Mouse (Mus musculus) hindbrain, embryonic 14.5 days (tissue): ENCODE measurements around the gene Kazn. TPM values are rescaled to one million over a fixed set of nuclear protein-coding genes. Genes with fewer than 3 reads are reported as not detected.

Experiments used
- ATAC-seq: fragments of 200-750 bp; cut with Nextera tagmentation; 2 replicates; pipeline ENCODE4 v1.8.0; 2017; ENCODE audit warnings: moderate number of reproducible peaks, mild to moderate bottlenecking, moderate TSS enrichment, moderate library complexity; ENCODE audit not compliant: low FRiP score
- DNase-seq: peaks from one replicate; pipeline ENCODE4 v3.0.0-alpha.2; 2015; ENCODE audit warnings: low spot score
- H3K27ac ChIP-seq: fragments of 300-500 bp; sonication (generic); 2 replicates; pipeline ENCODE4 v1.5.1; 2014; ENCODE audit warnings: mild to moderate bottlenecking, moderate library complexity
- H3K27me3 ChIP-seq: fragments of 300-500 bp; sonication (generic); 2 replicates; pipeline ENCODE4 v1.6.1; 2014; ENCODE audit warnings: mild to moderate bottlenecking, low read length, mixed read lengths; ENCODE audit not compliant: control insufficient read depth, insufficient read depth
- H3K36me3 ChIP-seq: fragments of 300-500 bp; sonication (generic); replicated peaks from 2 replicates; pipeline ENCODE4 v1.6.1; 2014; ENCODE audit not compliant: control insufficient read depth, insufficient read depth
- H3K4me1 ChIP-seq: fragments of 300-500 bp; sonication (generic); replicated peaks from 2 replicates; pipeline ENCODE4 v1.6.1; 2014; ENCODE audit warnings: antibody characterized with exemption, low read length, mixed read lengths; ENCODE audit not compliant: control insufficient read depth, insufficient read depth
- H3K4me2 ChIP-seq: fragments of 300-500 bp; sonication (generic); replicated peaks from 2 replicates; pipeline ENCODE4 v1.6.1; 2014; ENCODE audit warnings: mild to moderate bottlenecking, moderate library complexity
- H3K4me3 ChIP-seq: fragments of 300-500 bp; sonication (generic); replicated peaks from 2 replicates; pipeline ENCODE4 v1.5.1; 2014; ENCODE audit warnings: mild to moderate bottlenecking, low read length
- H3K9ac ChIP-seq: fragments of 300-500 bp; sonication (generic); 2 replicates; pipeline ENCODE4 v1.6.1; 2014
- H3K9me3 ChIP-seq: fragments of 300-500 bp; sonication (generic); 2 replicates; pipeline ENCODE4 v1.6.1; 2016; ENCODE audit warnings: low read length; ENCODE audit not compliant: control insufficient read depth
- WGBS: fragments of 180-500 bp; shearing (Covaris S2); extraction: QIAGEN DNeasy Blood & Tissue Kit; methylation state at CpG from one replicate; pipeline ENCODE4 v1.1.7; 2014; 5-methylcytosine and 5-hydroxymethylcytosine counted together
- polyA plus RNA-seq: library from polyadenylated mRNA; unstranded; fragments of >200 nt; fragmentation: Nextera tagmentation; extraction: Ambion mirVana; gene quantifications from 2 replicates; pipeline ENCODE4 v1.2.1, GENCODE M21; 2014

The Kazn gene
- polyA plus RNA-seq, 1 experiment from 2014 or later, result 18.5 TPM

DNA sequence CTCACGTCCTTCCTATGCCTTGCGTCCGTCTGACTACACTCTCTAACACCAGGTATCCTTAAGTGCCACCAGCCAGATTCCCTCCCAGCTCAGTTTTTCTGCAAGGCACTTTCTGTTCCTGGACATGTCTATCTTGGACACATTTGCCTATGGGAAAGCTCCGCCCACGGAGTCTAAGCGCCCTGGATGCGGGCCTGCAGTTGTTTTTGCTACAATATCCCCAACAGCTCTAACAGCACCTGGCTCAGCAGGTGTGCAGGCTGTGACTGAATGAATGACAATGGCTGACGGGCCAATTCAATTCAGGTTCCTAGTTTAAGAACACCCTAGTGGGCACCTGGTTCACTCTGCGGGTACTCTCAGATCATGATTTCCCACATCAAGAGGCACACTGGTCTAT lies 4.4 kb downstream of the Kazn start:
- 59% methylated on average over 9 of the region's 9 CpGs for WGBS
- no peak overlapping the region for H3K27ac ChIP-seq
- H3K4me3 ChIP-seq, result no peak overlapping the region
- no peaks in the 10 kb centered on the region for H3K9me3 ChIP-seq
- H3K4me2 ChIP-seq, result no peak overlapping the region
- peaks cover 12% of the 10 kb centered on the region for H3K4me1 ChIP-seq
- H3K9ac ChIP-seq, result no peak overlapping the region
- H3K36me3 ChIP-seq, result no peaks in the 10 kb centered on the region
- H3K27me3 ChIP-seq, result peaks cover 4% of the 10 kb centered on the region
- ATAC-seq (no peak), DNase-seq (no peak)

DNA sequence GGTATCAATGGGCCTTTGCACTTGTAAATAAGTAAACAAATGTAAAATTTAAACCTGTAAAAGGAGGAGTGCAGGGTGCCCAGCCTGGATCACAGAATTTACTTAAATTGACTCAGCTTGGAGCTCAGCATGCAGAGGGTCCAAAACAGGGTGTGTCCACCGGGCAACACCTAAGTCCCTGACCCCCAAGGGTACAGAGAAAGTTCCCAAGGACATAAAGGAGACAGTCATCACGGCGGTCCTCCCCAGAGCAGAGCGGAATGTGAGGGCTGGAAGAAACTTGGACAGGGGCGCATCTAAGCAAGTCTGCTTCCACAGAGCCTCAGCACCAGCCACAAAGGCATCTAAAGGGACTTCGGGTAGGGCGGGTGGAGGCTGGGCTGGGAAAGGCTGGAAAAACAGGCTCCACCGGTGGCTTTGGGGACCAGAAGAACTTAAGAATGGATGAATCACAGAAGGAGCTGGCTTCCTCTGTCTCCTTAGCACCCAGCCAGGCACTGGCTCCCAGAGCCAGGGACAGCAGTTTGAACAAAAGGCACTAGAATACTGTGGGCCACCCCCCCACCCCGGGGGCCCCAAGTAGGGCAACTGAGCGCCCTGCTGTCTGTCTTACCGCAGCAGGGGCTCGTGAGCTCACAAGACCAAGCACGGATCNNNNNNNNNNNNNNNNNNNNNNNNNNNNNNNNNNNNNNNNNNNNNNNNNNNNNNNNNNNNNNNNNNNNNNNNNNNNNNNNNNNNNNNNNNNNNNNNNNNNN lies 10.2 kb downstream of the Kazn start:
- ATAC-seq (0 out of 2 replicates have a peak, but pooled peaks have one; percentile 41), DNase-seq (no peak)
- Histone ChIP-seq H3K4me3 (no peak overlapping the region), H3K9ac (no peak overlapping the region), H3K27me3 (no peaks in the 10 kb centered on the region), H3K9me3 (no peaks in the 10 kb centered on the region), H3K36me3 (no peaks in the 10 kb centered on the region), H3K4me2 (no peak overlapping the region), H3K27ac (no peak overlapping the region), H3K4me1 (0 out of 2 replicates have a peak, but pooled peaks cover 3% of the 10 kb centered on the region)
- WGBS, result 41% methylated on average over 13 of the region's 13 CpGs

DNA sequence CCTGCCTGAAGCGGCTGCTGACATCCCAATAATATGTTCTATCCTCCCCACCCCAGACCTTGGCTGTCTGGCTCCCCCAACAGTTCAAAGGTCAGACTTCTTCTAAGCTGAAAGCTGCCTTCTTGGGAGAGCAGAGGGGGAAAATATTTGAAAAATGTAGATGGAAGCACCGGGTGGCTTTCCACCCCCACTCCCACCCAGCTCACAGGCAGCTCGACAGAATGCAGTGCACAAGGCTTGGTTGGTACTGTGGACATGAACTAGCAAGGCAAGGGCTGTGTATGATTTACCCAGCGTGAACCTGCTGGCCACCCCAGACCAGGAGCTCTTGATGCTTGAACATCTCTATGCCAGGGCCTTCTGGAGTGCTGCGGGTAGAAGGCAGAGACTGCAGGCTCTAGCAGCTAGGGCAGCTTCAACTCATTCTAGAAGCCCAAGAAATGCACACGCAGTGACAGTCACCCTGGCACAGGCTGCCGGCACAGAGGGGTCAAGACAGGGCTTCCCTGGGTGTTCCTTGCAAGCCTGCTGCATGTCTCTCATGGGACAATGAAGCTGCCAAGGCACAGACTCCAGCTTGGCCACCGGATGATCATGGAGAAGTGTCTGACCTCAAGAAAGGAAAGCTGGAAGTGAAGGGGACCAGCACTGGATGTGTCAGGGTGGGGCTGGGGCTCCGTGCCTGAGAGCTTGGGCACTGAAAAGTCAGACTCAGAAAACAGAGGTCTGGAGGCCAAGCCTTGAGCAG lies 15.1 kb downstream of the Kazn start:
- ATAC-seq, result no peak
- Histone ChIP-seq H3K4me3 (no peak overlapping the region), H3K9me3 (no peaks in the 10 kb centered on the region), H3K4me2 (no peak overlapping the region), H3K27ac (no peak overlapping the region), H3K4me1 (peaks cover 12% of the 10 kb centered on the region), H3K27me3 (no peaks in the 10 kb centered on the region), H3K36me3 (no peaks in the 10 kb centered on the region), H3K9ac (no peak overlapping the region)
- no peak for DNase-seq
- WGBS, result 77% methylated on average over 9 of the region's 9 CpGs

DNA sequence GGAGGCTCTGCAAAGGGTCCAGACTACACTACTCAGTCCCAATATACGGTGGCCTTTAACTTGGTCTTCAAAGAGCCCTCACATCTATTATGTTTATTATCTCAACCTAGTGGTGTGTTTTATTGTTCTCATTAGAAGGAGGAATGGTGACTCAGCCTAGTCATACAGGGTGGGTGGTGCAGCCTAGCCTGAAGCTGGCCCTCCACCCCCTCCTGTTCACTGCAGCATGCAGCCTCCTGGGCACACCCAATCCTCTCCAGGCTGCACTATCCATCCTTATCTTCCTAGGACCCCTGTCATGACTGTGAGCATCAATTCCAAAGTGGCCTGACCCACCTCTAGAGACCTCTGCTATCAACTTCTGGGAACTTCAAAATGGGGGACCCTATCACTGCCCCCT lies 16.8 kb downstream of the Kazn start:
- Histone ChIP-seq H3K36me3 (no peaks in the 10 kb centered on the region), H3K4me3 (no peak overlapping the region), H3K9me3 (no peaks in the 10 kb centered on the region), H3K27me3 (no peaks in the 10 kb centered on the region), H3K27ac (no peak overlapping the region), H3K9ac (no peak overlapping the region), H3K4me1 (peaks cover 12% of the 10 kb centered on the region), H3K4me2 (no peak overlapping the region)
- ATAC-seq, result peak; percentile 54; the same call in 1 of the 2 replicates
- no peak for DNase-seq
- 74% methylated on average over 1 of the region's 1 CpGs for WGBS

DNA sequence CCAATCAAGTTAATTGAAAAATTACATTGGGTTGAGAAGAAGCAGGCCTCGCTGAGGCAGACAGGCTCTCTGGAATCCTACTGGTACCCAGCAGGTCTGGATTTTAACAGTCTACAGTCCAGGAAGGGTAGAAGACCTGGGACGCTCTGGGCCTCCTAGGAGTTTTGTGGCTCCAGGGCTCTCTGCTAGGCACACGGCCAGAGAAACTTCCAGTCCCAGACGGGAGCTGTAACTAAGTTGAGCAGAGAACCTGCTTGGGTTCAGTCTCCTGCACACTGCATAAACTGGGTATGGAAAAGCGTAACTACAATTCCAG lies 17.5 kb downstream of the Kazn start:
- Histone ChIP-seq H3K27ac (no peak overlapping the region), H3K4me3 (no peak overlapping the region), H3K4me1 (peaks cover 12% of the 10 kb centered on the region), H3K4me2 (no peak overlapping the region), H3K27me3 (no peaks in the 10 kb centered on the region), H3K9ac (no peak overlapping the region), H3K36me3 (no peaks in the 10 kb centered on the region), H3K9me3 (no peaks in the 10 kb centered on the region)
- DNase-seq (no peak), ATAC-seq (no peak)
- 68% methylated on average over 5 of the region's 5 CpGs for WGBS

DNA sequence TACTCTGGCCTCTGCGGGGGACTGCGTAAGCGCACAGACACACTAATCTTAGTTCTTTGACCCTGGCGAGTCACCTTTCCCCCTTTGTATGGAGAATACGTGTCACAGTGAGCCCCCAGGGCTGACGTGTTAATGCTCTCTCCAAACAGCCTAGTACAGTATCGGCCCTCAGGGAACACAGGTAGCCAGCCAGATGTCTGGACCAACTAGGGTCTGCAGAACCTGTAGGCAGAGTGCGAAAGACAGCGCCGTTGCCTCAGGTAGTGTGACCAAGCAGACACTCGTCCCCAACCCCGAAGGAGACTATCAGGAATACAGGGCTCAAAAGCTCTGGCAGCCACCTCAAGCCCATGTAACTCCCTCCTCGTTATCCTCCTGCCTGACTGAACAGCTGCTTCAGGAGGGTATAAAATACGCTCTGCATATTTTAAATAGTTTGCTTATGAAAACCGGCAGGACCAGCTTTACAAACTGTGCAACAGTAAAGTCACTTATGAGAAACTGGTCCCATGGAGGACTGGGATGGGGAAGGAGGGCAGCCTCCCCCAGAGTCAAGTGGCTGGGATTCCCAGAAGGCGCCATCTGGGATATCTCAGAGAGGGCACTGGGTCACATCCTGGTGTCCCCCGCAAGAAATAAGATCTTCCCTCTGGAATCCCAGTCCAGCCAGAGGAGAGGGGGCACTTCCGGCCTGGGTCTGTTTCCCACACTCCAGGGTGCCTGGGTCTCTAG lies 18.0 kb downstream of the Kazn start:
- no peak overlapping the region for H3K4me2 ChIP-seq
- H3K9me3 ChIP-seq, result no peaks in the 10 kb centered on the region
- no peak overlapping the region for H3K9ac ChIP-seq
- DNase-seq (no peak), ATAC-seq (no peak)
- WGBS, result 63% methylated on average over 18 of the region's 18 CpGs
- H3K4me3 ChIP-seq, result no peak overlapping the region
- no peak overlapping the region for H3K27ac ChIP-seq
- no peaks in the 10 kb centered on the region for H3K36me3 ChIP-seq
- H3K27me3 ChIP-seq, result no peaks in the 10 kb centered on the region
- peaks cover 12% of the 10 kb centered on the region for H3K4me1 ChIP-seq

DNA sequence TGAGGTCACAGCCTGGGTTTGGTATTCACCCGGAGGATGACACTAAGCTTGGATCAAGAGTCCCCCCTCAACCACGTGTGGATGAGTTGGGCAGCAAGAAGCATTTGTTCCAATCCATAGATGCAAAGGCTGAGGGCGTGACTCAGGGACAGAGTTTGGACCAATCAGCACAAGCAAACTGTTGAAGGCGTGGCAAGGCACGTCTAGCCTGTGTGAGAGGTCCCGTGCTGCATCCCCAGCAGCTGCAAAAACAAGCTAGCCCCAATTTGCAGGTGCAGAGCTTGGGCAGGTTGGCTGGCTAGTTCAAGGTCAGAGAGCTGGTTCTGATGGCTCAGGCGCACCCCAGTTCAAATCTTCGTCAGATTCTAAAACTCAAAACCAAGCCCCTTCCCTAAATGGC lies 20.2 kb downstream of the Kazn start:
- Histone ChIP-seq H3K9me3 (no peaks in the 10 kb centered on the region), H3K9ac (no peak overlapping the region), H3K27ac (no peak overlapping the region), H3K4me2 (no peak overlapping the region), H3K36me3 (no peaks in the 10 kb centered on the region), H3K4me1 (peaks cover 12% of the 10 kb centered on the region), H3K4me3 (no peak overlapping the region), H3K27me3 (no peaks in the 10 kb centered on the region)
- 69% methylated on average over 8 of the region's 8 CpGs for WGBS
- ATAC-seq, result no peak
- DNase-seq, result no peak

DNA sequence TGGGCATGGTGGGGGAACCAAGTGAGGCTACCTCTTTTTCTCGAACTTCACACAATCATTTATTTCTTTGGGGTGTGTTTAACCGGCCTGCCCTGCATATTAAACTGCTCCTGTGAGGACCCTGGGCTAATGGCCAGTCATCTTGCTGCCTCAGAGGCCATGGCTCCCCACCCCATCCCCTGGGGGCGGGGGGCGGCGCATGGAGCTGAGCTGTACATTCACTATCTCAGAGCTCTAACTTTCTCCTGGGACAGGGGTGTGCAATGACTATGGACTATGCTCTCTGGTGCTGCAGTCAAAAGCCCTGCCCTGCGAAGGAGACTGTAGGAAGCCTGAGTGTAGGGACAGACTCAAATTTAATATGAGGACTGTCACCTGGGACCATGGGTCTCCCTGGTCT lies 22.2 kb downstream of the Kazn start:
- DNase-seq (no peak), ATAC-seq (no peak)
- H3K27me3 ChIP-seq, result no peaks in the 10 kb centered on the region
- WGBS, result 80% methylated on average over 6 of the region's 6 CpGs
- H3K4me2 ChIP-seq, result no peak overlapping the region
- H3K36me3 ChIP-seq, result no peaks in the 10 kb centered on the region
- H3K9ac ChIP-seq, result no peak overlapping the region
- no peak overlapping the region for H3K27ac ChIP-seq
- peaks cover 8% of the 10 kb centered on the region; the same call in 1 of the 2 replicates for H3K4me1 ChIP-seq
- no peak overlapping the region for H3K4me3 ChIP-seq
- H3K9me3 ChIP-seq, result no peaks in the 10 kb centered on the region

DNA sequence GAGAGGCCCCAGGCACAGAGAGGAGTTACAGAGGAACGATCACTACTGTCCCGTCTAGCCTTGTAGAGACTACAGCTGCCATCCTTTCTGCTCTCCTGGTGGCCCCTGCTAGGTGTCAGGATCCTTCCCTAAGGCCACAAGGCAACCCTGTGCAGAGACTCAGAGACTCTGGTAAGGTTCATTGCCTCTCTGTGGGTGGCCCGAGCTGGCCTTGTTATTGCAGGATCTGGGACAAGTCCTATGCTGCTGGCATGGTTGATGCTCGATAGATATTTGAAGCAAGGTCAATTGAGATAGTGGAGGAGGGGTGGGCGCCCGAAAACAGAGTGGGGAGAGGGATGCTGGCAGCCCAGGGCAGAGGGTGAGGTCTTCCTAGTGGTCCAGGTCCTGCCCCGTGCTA lies 23.4 kb downstream of the Kazn start:
- ATAC-seq, result no peak
- H3K27ac ChIP-seq, result no peak overlapping the region
- DNase-seq, result no peak
- no peaks in the 10 kb centered on the region for H3K4me1 ChIP-seq
- no peaks in the 10 kb centered on the region for H3K9me3 ChIP-seq
- H3K36me3 ChIP-seq, result no peaks in the 10 kb centered on the region
- no peak overlapping the region for H3K4me3 ChIP-seq
- no peak overlapping the region for H3K4me2 ChIP-seq
- WGBS, result 71% methylated on average over 7 of the region's 7 CpGs
- no peak overlapping the region for H3K9ac ChIP-seq
- H3K27me3 ChIP-seq, result no peaks in the 10 kb centered on the region
